Mouse (Mus musculus) MEL (cell line): Measurements from ENCODE around the gene Hsd17b13. TPM values are rescaled to one million over a fixed set of nuclear protein-coding genes. Genes with fewer than 3 reads are reported as not detected.
"Not testable (repeated sequence)": the region's sequence is repeated elsewhere in the genome, so short reads cannot be mapped to it uniquely, and the experiment has no call there.

Source experiments
- DNase-seq: peaks from one replicate; pipeline ENCODE4 v3.0.0; 2011; ENCODE audit warnings: low read depth, low spot score
- H3K27ac ChIP-seq: 2 replicates; pipeline ENCODE4 v1.5.1; 2012; ENCODE audit warnings: low read depth, mild to moderate bottlenecking, control low read depth, low read length, moderate library complexity; ENCODE audit not compliant: control insufficient read depth
- H3K27me3 ChIP-seq, 2 experiments: fragments of 150-350 bp in 1 of 2; sonication (generic) in 1 of 2; 2 replicates each; pipeline ENCODE4 v1.6.1; 2012; ENCODE audit warnings: low read length in 2 of 2, mild to moderate bottlenecking in 2 of 2, improper control_type of control experiment in 1 of 2, moderate library complexity in 1 of 2; ENCODE audit not compliant: insufficient read depth in 2 of 2, control insufficient read depth in 1 of 2
- H3K36me3 ChIP-seq, 2 experiments: 2 replicates each; pipeline ENCODE4 v1.6.1; 2012 to 2014; ENCODE audit warnings: low read length in 2 of 2, improper control_type of control experiment in 1 of 2, inconsistent platforms in 1 of 2, mild to moderate bottlenecking in 1 of 2; ENCODE audit not compliant: insufficient read depth in 2 of 2, control insufficient read depth in 1 of 2
- H3K4me1 ChIP-seq, 2 experiments: fragments of 150-350 bp in 1 of 2; sonication (generic) in 1 of 2; 2 replicates each; pipeline ENCODE4 v1.6.1; 2012; ENCODE audit warnings: low read length in 2 of 2, improper control_type of control experiment in 1 of 2, mild to moderate bottlenecking in 1 of 2; ENCODE audit not compliant: insufficient read depth in 2 of 2, control insufficient read depth in 1 of 2
- H3K4me3 ChIP-seq, 2 experiments: fragments of 150-350 bp in 1 of 2; sonication (generic) in 1 of 2; 2 replicates each; pipeline ENCODE4 v1.5.1; 2012; ENCODE audit warnings: low read depth in 2 of 2, low read length in 2 of 2, mild to moderate bottlenecking in 2 of 2, moderate library complexity in 2 of 2, control low read depth in 1 of 2, improper control_type of control experiment in 1 of 2; ENCODE audit not compliant: control insufficient read depth in 1 of 2, insufficient read depth in 1 of 2
- H3K79me2 ChIP-seq: 2 replicates; pipeline ENCODE4 v1.6.1; 2012; ENCODE audit warnings: mild to moderate bottlenecking, low read length, moderate library complexity; ENCODE audit not compliant: control insufficient read depth, poor library complexity, insufficient read depth
- H3K9ac ChIP-seq: 2 replicates; pipeline ENCODE4 v1.6.1; 2012; ENCODE audit warnings: low read depth, mild to moderate bottlenecking, control low read depth, low read length, moderate library complexity; ENCODE audit not compliant: control insufficient read depth, poor library complexity, severe bottlenecking
- H3K9me3 ChIP-seq: fragments of 150-350 bp; sonication (generic); replicated peaks from 2 replicates; pipeline ENCODE4 v1.6.1; 2012; ENCODE audit warnings: mild to moderate bottlenecking, low read length, improper control_type of control experiment, moderate library complexity; ENCODE audit not compliant: insufficient read depth
- CHD1 ChIP-seq: IDR thresholded peaks from 2 replicates; pipeline ENCODE4 v1.6.1; 2012; ENCODE audit warnings: low read depth, mild to moderate bottlenecking, inconsistent platforms, low read length, improper control_type of control experiment
- CHD2 ChIP-seq: IDR thresholded peaks from 2 replicates; pipeline ENCODE4 v1.6.1; 2011; ENCODE audit warnings: low read length, improper control_type of control experiment
- E2F4 ChIP-seq: IDR thresholded peaks from 2 replicates; pipeline ENCODE4 v1.6.1; 2011; ENCODE audit warnings: low read depth, low read length, improper control_type of control experiment, borderline replicate concordance
- EP300 ChIP-seq, 2 experiments: IDR thresholded peaks; 2 replicates each; pipeline ENCODE4 v1.6.1; 2011; ENCODE audit warnings: improper control_type of control experiment in 2 of 2, low read length in 2 of 2, low read depth in 1 of 2, mild to moderate bottlenecking in 1 of 2
- ETS1 ChIP-seq: IDR thresholded peaks from 2 replicates; pipeline ENCODE4 v1.6.1; 2012; ENCODE audit warnings: low read depth, mild to moderate bottlenecking, inconsistent platforms, low read length, improper control_type of control experiment, moderate library complexity
- MAFK ChIP-seq: IDR thresholded peaks from 2 replicates; pipeline ENCODE4 v1.6.1; 2011; ENCODE audit warnings: low read depth, mild to moderate bottlenecking, low read length, improper control_type of control experiment, borderline replicate concordance
- MAZ ChIP-seq: IDR thresholded peaks from 2 replicates; pipeline ENCODE4 v1.6.1; 2012; ENCODE audit warnings: low read depth, mild to moderate bottlenecking, inconsistent platforms, low read length, improper control_type of control experiment
- MYC ChIP-seq: IDR thresholded peaks from 2 replicates; pipeline ENCODE4 v1.6.1; 2011; ENCODE audit warnings: low read depth, mild to moderate bottlenecking, low read length, improper control_type of control experiment, moderate library complexity
- NELFE ChIP-seq: IDR thresholded peaks from 2 replicates; pipeline ENCODE4 v1.6.1; 2011; ENCODE audit warnings: low read depth, low read length, improper control_type of control experiment
- POLR2A ChIP-seq, 2 experiments: IDR thresholded peaks; 2 replicates each; pipeline ENCODE4 v1.6.1; 2011 to 2012; ENCODE audit warnings: low read length in 2 of 2, mild to moderate bottlenecking in 2 of 2, control low read depth in 1 of 2, improper control_type of control experiment in 1 of 2, low read depth in 1 of 2, moderate library complexity in 1 of 2; ENCODE audit not compliant: control insufficient read depth in 1 of 2, insufficient read depth in 1 of 2, poor library complexity in 1 of 2
- POLR2AphosphoS2 ChIP-seq: IDR thresholded peaks from 2 replicates; pipeline ENCODE4 v1.6.1; 2011; ENCODE audit warnings: low read length, improper control_type of control experiment
- POLR2AphosphoS5 ChIP-seq: IDR thresholded peaks from 2 replicates; pipeline ENCODE4 v1.6.1; 2012; ENCODE audit warnings: low read depth, borderline replicate concordance, mild to moderate bottlenecking, inconsistent platforms, low read length, moderate library complexity, mixed read lengths
- SIN3A ChIP-seq: IDR thresholded peaks from 2 replicates; pipeline ENCODE4 v1.6.1; 2012; ENCODE audit warnings: low read length, improper control_type of control experiment, inconsistent platforms
- TBP ChIP-seq: IDR thresholded peaks from 2 replicates; pipeline ENCODE4 v1.8.0; 2011; ENCODE audit warnings: low read depth, low read length, improper control_type of control experiment
- TCF12 ChIP-seq: IDR thresholded peaks from 2 replicates; pipeline ENCODE4 v1.6.1; 2014; ENCODE audit warnings: low read depth, mild to moderate bottlenecking, inconsistent platforms, low read length, improper control_type of control experiment, moderate library complexity
- UBTF ChIP-seq: IDR thresholded peaks from 2 replicates; pipeline ENCODE4 v1.6.1; 2012; ENCODE audit warnings: low read depth, mild to moderate bottlenecking, inconsistent platforms, low read length, improper control_type of control experiment, moderate library complexity, borderline replicate concordance; ENCODE audit not compliant: insufficient read depth
- ZNF384 ChIP-seq: IDR thresholded peaks from 2 replicates; pipeline ENCODE4 v1.6.1; 2012; ENCODE audit warnings: low read depth, mild to moderate bottlenecking, inconsistent platforms, low read length, improper control_type of control experiment
- polyA plus RNA-seq, 2 experiments: library from polyadenylated mRNA; stranded (reverse) in 1 of 2; unstranded in 1 of 2; fragments of >175 nt in 1 of 2; fragments of >200 nt in 1 of 2; gene quantifications; 2 replicates each; pipeline versions ENCODE4 v1.2.1 to v1.2.4; 2012; ENCODE audit warnings: low replicate concordance in 2 of 2, low read depth in 1 of 2; ENCODE audit not compliant: insufficient read length in 2 of 2, insufficient read depth in 1 of 2, missing spikeins in 1 of 2
- total RNA-seq: library from RNA; depleted of rRNA; stranded (reverse); fragments of 300-350 nt; gene quantifications from 2 replicates; pipeline ENCODE4 v1.2.3, GENCODE M21; 2012

Hsd17b13 gene
- total and polyA plus RNA-seq, 3 experiments = 0.08 TPM; not detected in 2

GRCm38 (mm10) chr5:104024762-104025161, 47.6 kb upstream of the Hsd17b13 start:
- H3K79me2 ChIP-seq = peaks cover 6% of the 10 kb centered on the region
- no peak overlapping the region for H3K27ac ChIP-seq
- H3K9ac ChIP-seq = peak overlapping the region; percentile 52
- H3K27me3 ChIP-seq = no peaks in the 10 kb centered on the region
- peak; percentile 17 for DNase-seq
- H3K4me3 ChIP-seq = peak overlapping the region; percentile 41 to 55
- no peak for TF ChIP-seq ZNF384
- no peak for TF ChIP-seq MAZ
- no peak for TF ChIP-seq POLR2AphosphoS2
- no peak for TF ChIP-seq CHD1
- TF ChIP-seq NELFE = no peak
- no peak for TF ChIP-seq POLR2A (IDR thresholded peaks at IDR 0.05; ENCODE audit: control insufficient read depth in 1 of 2, insufficient read depth in 1 of 2, low read depth in 1 of 2, low read length in 2 of 2, poor library complexity in 1 of 2)
- TF ChIP-seq EP300 (IDR thresholded peaks at IDR 0.05; ENCODE audit: low read depth in 1 of 2, low read length in 2 of 2) = no peak
- TF ChIP-seq TBP = no peak
- TF ChIP-seq E2F4 = no peak
- no peaks in the 10 kb centered on the region for H3K9me3 ChIP-seq
- peaks cover 0 to 18% of the 10 kb centered on the region in 2 experiments; a peak in 2 of 4 replicates for H3K36me3 ChIP-seq
- peaks cover 5 to 22% of the 10 kb centered on the region in 2 experiments for H3K4me1 ChIP-seq

- DNase-seq = peak; percentile 20
- H3K27me3 ChIP-seq, H3K79me2 ChIP-seq, H3K9me3 ChIP-seq, H3K9ac ChIP-seq: not testable (repeated sequence)
- Histone ChIP-seq H3K27ac (peak overlapping the region; percentile 82), H3K4me1 (peaks cover 5 to 25% of the 10 kb centered on the region in 2 experiments), H3K4me3 (peak overlapping the region; percentile 57 to 93; a peak in 3 of 4 replicates), H3K36me3 (peaks cover 0 to 21% of the 10 kb centered on the region in 2 experiments; a peak in 2 of 4 replicates)
- TF ChIP-seq TBP = peak; percentile 96
Measured at GRCm38 (mm10) chr5:104024193-104024592, 47.0 kb upstream of the Hsd17b13 start.

- peaks cover 5 to 25% of the 10 kb centered on the region in 2 experiments for H3K4me1 ChIP-seq
- peak overlapping the region; percentile 85 for H3K9ac ChIP-seq
- peak; percentile 70 for DNase-seq
- H3K9me3 ChIP-seq = no peaks in the 10 kb centered on the region
- H3K36me3 ChIP-seq = peaks cover 0 to 21% of the 10 kb centered on the region in 2 experiments; a peak in 2 of 4 replicates
- TF ChIP-seq POLR2AphosphoS5 (no peak), TCF12 (peak; percentile 28; the same call in 1 of the 2 replicates), MAFK (no peak), SIN3A (peak; percentile 11; the same call in 1 of the 2 replicates), UBTF (no peak), CHD2 (peak; percentile 57; the same call in 1 of the 2 replicates), MYC (no peak), NELFE (0 out of 2 replicates have a peak, but pooled peaks have one; percentile 28), POLR2A (IDR thresholded peaks at IDR 0.05; ENCODE audit: control insufficient read depth in 1 of 2, insufficient read depth in 1 of 2, low read depth in 1 of 2, low read length in 2 of 2, poor library complexity in 1 of 2) (peak in 1 of 2 experiments; percentile 24; a peak in 1 of 4 replicates), TBP (0 out of 2 replicates have a peak, but pooled peaks have one; percentile 24), ETS1 (0 out of 2 replicates have a peak, but pooled peaks have one; percentile 9)
- TF ChIP-seq, all 39 proteins: peak for 7
- no peaks in the 10 kb centered on the region for H3K27me3 ChIP-seq
- H3K4me3 ChIP-seq = peak overlapping the region; percentile 57 to 93
- peaks cover 6% of the 10 kb centered on the region for H3K79me2 ChIP-seq
- peak overlapping the region; percentile 82 for H3K27ac ChIP-seq
Measured at GRCm38 (mm10) chr5:104023289-104024020, 46.2 kb upstream of the Hsd17b13 start.
